Mouse (Mus musculus): ENCODE results near the gene Gm45711. TPM values are rescaled to one million over a fixed set of nuclear protein-coding genes. Genes with fewer than 3 reads are reported as not detected.
"Not testable (repeated sequence)": the region's sequence is repeated elsewhere in the genome, so short reads cannot be mapped to it uniquely, and the experiment has no call there.

Gm45711 gene
- polyA plus RNA-seq, 1 experiment from 2014 or later, result not detected

DNA sequence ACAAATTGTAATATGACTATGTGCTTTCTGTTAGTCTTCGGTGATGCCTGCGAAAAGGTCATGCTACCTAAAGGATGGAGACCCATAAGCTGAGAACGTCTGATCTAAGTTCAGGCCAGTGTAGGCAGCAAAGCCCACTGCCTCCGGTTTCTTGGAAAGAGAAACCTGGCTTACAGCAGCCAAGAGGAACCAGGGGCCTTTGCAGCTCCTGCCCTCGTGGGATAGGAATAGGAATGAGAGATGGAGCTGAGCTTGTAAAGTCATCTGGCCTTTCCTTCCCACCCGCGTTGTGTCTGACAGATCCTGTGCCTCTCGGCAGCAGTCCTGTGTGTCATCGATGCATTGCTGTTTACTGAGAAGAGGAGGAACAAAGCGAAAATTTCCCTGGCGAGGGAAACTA, 11.4 kb upstream of the Gm45711 start, which contains the start of gene Gm11020:
Gene Gm11020, plus strand, starts transcription at position 301 of the 400 bp plus-strand sequence.
- not testable (repeated sequence) for H3K27ac ChIP-seq (ENCODE audit: poor library complexity, severe bottlenecking); H3K27me3 ChIP-seq (replicated peaks); H3K4me3 ChIP-seq; ATAC-seq (ENCODE audit: insufficient number of reproducible peaks, low FRiP score); H3K4me1 ChIP-seq (replicated peaks); H3K9ac ChIP-seq; H3K36me3 ChIP-seq; H3K4me2 ChIP-seq; H3K9me3 ChIP-seq (replicated peaks)
- 75% methylated on average over 11 of the region's 11 CpGs for WGBS

- Histone ChIP-seq H3K4me2 (no peak overlapping the region), H3K9ac (no peak overlapping the region), H3K36me3 (no peaks in the 10 kb centered on the region), H3K4me3 (no peak overlapping the region), H3K27ac (ENCODE audit: poor library complexity, severe bottlenecking) (no peak overlapping the region), H3K27me3 (replicated peaks) (no peaks in the 10 kb centered on the region), H3K4me1 (replicated peaks) (0 out of 2 replicates have a peak, but pooled peaks cover 2% of the 10 kb centered on the region), H3K9me3 (replicated peaks) (no peaks in the 10 kb centered on the region)
- 50% methylated on average over 4 of the region's 4 CpGs for WGBS
- no peak for ATAC-seq (ENCODE audit: insufficient number of reproducible peaks, low FRiP score)
Measured at GRCm38 (mm10) chr8:104313311-104313710, 3.4 kb upstream of the Gm45711 start.

GRCm38 (mm10) chr8:104312023-104312422, 2.1 kb upstream of the Gm45711 start:
- not testable (repeated sequence) for H3K4me2 ChIP-seq; H3K9ac ChIP-seq; H3K27ac ChIP-seq (ENCODE audit: poor library complexity, severe bottlenecking); H3K27me3 ChIP-seq (replicated peaks); H3K4me3 ChIP-seq; H3K9me3 ChIP-seq (replicated peaks); ATAC-seq (ENCODE audit: insufficient number of reproducible peaks, low FRiP score); H3K4me1 ChIP-seq (replicated peaks); H3K36me3 ChIP-seq
- 78% methylated on average over 3 of the region's 3 CpGs for WGBS

GRCm38 (mm10) chr8:104308341-104308740, 1.5 kb downstream of the Gm45711 start:
- not testable (repeated sequence) for H3K27ac ChIP-seq (ENCODE audit: poor library complexity, severe bottlenecking); H3K9ac ChIP-seq; H3K4me2 ChIP-seq; H3K4me3 ChIP-seq; ATAC-seq (ENCODE audit: insufficient number of reproducible peaks, low FRiP score); H3K36me3 ChIP-seq; H3K9me3 ChIP-seq (replicated peaks); H3K27me3 ChIP-seq (replicated peaks); H3K4me1 ChIP-seq (replicated peaks)
- WGBS, result 44% methylated on average over 6 of the region's 6 CpGs

GRCm38 (mm10) chr8:104304962-104305361, 4.9 kb downstream of the Gm45711 start:
- no peak overlapping the region for H3K4me2 ChIP-seq
- H3K9me3 ChIP-seq (replicated peaks), result no peaks in the 10 kb centered on the region
- no peak overlapping the region for H3K27ac ChIP-seq (ENCODE audit: poor library complexity, severe bottlenecking)
- 79% methylated on average over 11 of the region's 11 CpGs for WGBS
- H3K36me3 ChIP-seq, result no peaks in the 10 kb centered on the region
- 0 out of 2 replicates have a peak, but pooled peaks cover 7% of the 10 kb centered on the region for H3K4me1 ChIP-seq (replicated peaks)
- H3K27me3 ChIP-seq (replicated peaks), result no peaks in the 10 kb centered on the region
- no peak overlapping the region for H3K4me3 ChIP-seq
- no peak for ATAC-seq (ENCODE audit: insufficient number of reproducible peaks, low FRiP score)
- no peak overlapping the region for H3K9ac ChIP-seq

GRCm38 (mm10) chr8:104302536-104302935, 7.3 kb downstream of the Gm45711 start:
- not testable (repeated sequence) for H3K9ac ChIP-seq; H3K27ac ChIP-seq (ENCODE audit: poor library complexity, severe bottlenecking); H3K9me3 ChIP-seq (replicated peaks); H3K4me3 ChIP-seq; H3K4me1 ChIP-seq (replicated peaks); ATAC-seq (ENCODE audit: insufficient number of reproducible peaks, low FRiP score); H3K36me3 ChIP-seq; H3K27me3 ChIP-seq (replicated peaks); H3K4me2 ChIP-seq
- WGBS, result 85% methylated on average over 4 of the region's 4 CpGs

DNA sequence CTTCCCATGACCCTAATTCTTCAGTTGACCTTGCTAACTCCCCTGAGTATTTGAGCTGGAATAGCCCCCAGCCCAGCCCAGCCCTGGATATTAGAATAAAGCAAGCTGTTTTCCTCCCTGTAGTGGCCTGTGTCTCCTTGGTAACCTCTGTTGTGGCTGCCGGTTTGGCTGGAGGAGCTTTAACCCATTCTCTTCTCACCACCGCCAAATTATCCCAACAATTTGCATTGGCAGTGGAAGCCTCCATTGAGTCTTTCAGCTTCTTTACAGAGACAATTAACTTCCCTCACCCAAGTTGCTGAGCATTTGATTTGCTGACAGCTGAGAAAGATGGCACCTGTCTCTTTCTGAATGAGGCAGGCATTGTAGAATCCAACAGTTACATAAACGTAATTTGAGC, 8.3 kb downstream of the Gm45711 start:
- H3K4me1 ChIP-seq (replicated peaks); H3K9ac ChIP-seq; H3K27ac ChIP-seq (ENCODE audit: poor library complexity, severe bottlenecking); H3K9me3 ChIP-seq (replicated peaks); H3K4me3 ChIP-seq; ATAC-seq (ENCODE audit: insufficient number of reproducible peaks, low FRiP score); H3K27me3 ChIP-seq (replicated peaks); H3K4me2 ChIP-seq; H3K36me3 ChIP-seq: not testable (repeated sequence)
- 19% methylated on average over 3 of the region's 3 CpGs for WGBS

DNA sequence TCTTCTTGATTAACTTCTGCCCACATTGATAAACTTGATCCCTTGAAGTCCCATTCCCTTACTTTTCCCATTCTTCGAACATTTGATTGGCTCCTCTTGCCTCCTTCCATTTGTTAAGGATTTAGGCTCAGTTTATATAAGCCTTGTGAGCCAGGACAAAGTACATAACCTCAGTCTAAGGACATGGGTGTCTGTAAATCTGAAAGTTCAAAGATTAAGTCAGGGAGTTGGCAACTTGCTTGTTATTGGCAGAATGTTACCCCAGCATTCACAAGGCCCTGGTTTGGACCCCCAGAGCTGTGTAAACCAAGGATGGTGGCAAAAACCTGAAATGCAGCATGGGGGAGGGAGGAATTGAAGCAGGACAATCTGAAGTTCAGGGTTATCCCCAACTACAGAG, 15.5 kb downstream of the Gm45711 start:
- no peak for ATAC-seq (ENCODE audit: insufficient number of reproducible peaks, low FRiP score)
- Histone ChIP-seq H3K27me3 (replicated peaks) (no peaks in the 10 kb centered on the region), H3K4me1 (replicated peaks) (no peaks in the 10 kb centered on the region), H3K4me2 (no peak overlapping the region), H3K27ac (ENCODE audit: poor library complexity, severe bottlenecking) (no peak overlapping the region), H3K9me3 (replicated peaks) (no peaks in the 10 kb centered on the region), H3K4me3 (no peak overlapping the region), H3K9ac (no peak overlapping the region), H3K36me3 (no peaks in the 10 kb centered on the region)
- 74% methylated on average over 1 of the region's 1 CpGs for WGBS

DNA sequence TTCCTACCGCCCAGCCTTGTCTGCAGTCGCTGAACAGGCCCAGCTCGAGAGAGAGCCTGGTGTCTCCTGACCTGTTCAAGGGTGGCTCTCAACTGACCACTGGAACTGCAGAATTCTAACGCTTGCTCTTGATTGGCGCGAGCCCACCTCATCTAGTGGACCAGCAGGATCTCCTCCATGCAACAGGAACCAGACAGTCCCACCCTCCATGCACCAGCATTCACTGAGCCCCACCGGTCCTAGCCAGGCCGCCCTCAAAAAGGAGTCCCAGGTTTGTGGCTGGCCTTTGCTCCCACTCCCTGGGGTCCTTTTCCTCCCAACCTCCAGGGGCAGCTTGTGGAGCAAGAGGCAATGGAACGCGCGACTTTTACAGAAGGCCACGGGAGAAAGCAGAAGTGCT, 16.8 kb downstream of the Gm45711 start, which contains the start of gene Cmtm2a:
Gene Cmtm2a, minus strand, starts transcription at position 101 of the 400 bp plus-strand sequence.
- not testable (repeated sequence) for H3K9me3 ChIP-seq (replicated peaks); H3K27ac ChIP-seq (ENCODE audit: poor library complexity, severe bottlenecking); H3K36me3 ChIP-seq; H3K4me2 ChIP-seq; H3K9ac ChIP-seq; H3K4me1 ChIP-seq (replicated peaks); H3K4me3 ChIP-seq; ATAC-seq (ENCODE audit: insufficient number of reproducible peaks, low FRiP score); H3K27me3 ChIP-seq (replicated peaks)
- WGBS, result 84% methylated on average over 12 of the region's 12 CpGs

- Histone ChIP-seq H3K27me3 (replicated peaks) (no peaks in the 10 kb centered on the region), H3K4me2 (no peak overlapping the region), H3K4me3 (no peak overlapping the region), H3K9me3 (replicated peaks) (no peaks in the 10 kb centered on the region), H3K4me1 (replicated peaks) (no peaks in the 10 kb centered on the region), H3K9ac (no peak overlapping the region), H3K27ac (ENCODE audit: poor library complexity, severe bottlenecking) (no peak overlapping the region), H3K36me3 (peaks cover 7% of the 10 kb centered on the region)
- WGBS, result 85% methylated on average over 6 of the region's 6 CpGs
- no peak for ATAC-seq (ENCODE audit: insufficient number of reproducible peaks, low FRiP score)
Measured at GRCm38 (mm10) chr8:104268937-104269440, 40.9 kb downstream of the Gm45711 start.

- no peak overlapping the region for H3K9ac ChIP-seq
- no peaks in the 10 kb centered on the region for H3K9me3 ChIP-seq (replicated peaks)
- H3K4me1 ChIP-seq (replicated peaks), result no peaks in the 10 kb centered on the region
- no peaks in the 10 kb centered on the region for H3K27me3 ChIP-seq (replicated peaks)
- H3K4me3 ChIP-seq, result no peak overlapping the region
- ATAC-seq (ENCODE audit: insufficient number of reproducible peaks, low FRiP score), result no peak; the same call in 1 of the 2 replicates
- no peak overlapping the region for H3K4me2 ChIP-seq
- H3K36me3 ChIP-seq, result peaks cover 13% of the 10 kb centered on the region
- H3K27ac ChIP-seq (ENCODE audit: poor library complexity, severe bottlenecking), result no peak overlapping the region
Measured at GRCm38 (mm10) chr8:104268368-104268767, 41.5 kb downstream of the Gm45711 start.

DNA sequence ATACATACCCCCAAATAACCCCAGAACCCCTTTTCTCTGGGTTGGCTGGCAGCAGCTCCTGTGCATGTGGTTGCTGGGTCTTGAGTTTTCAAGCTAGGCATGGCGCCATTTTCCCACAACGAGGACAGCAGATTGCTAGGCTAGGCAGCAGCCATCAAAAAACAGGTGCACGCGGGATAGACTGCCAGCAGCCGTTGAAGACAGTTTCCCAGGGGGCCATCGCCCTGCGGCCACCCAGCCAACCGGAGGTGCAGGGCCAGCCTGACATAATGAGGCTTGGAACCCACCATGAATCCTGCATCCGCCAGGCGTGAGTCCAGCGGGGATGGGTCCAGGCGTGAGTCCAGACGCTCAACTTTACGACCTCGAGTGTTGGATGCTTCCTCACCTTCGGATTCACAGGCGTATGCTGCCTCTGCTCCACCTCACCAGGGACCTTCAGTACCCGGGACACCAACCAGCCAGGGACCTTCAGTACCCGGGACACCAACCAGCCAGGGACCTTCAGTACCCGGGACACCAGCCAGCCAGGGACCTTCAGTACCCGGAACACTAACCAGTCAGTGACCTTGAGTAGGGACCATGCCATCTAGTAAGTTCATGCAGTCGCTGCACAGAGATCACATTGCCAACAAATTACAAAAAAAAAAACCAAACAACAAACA, 45.5 kb downstream of the Gm45711 start:
- 93% methylated on average over 22 of the region's 22 CpGs for WGBS
- H3K9me3 ChIP-seq (replicated peaks); H3K27me3 ChIP-seq (replicated peaks); H3K4me2 ChIP-seq; H3K4me3 ChIP-seq; H3K27ac ChIP-seq (ENCODE audit: poor library complexity, severe bottlenecking); ATAC-seq (ENCODE audit: insufficient number of reproducible peaks, low FRiP score); H3K9ac ChIP-seq; H3K4me1 ChIP-seq (replicated peaks): not testable (repeated sequence)
- H3K36me3 ChIP-seq, result peaks cover 24% of the 10 kb centered on the region
